Mouse (Mus musculus): ENCODE results near the gene Ctsz.

DNA sequence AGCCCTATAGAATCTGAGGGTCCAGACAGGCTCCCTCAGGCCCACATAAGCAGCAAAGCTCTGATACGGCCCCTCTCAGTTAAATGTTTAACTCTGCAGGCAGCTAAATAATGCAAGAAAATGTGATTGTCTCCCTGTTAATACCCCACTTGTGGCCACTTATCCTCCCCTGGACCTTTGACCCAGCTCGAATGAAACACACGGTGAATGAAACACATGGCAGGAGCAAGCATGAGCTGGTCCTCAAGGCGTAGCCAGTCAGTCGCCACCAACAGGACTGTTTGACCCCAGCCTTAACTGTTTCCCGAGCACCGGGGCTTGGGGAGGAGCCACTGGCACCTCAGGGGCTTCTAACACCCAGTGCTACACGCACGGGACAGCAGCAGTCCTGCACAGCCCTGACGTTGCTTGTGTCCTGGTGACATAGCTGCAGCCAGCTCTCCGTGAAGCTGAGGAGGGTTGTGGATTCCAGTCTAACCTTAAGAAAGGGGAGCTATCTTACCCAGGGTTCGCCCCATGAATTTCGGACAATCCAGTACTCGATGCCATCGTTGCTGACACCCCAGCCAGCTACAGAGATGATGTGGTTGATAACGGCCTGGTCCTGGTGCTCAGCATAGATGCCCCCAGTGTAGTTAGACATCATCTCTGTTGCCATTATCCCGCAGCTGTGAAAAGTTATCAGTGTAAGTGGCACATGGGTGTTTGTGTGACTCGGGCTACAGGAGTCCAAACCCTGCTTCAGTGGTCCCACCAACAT, 10.6 kb downstream of the Ctsz start:
- TF ChIP-seq MXI1 (IDR thresholded peaks at IDR 0.05; ENCODE audit: low read depth, low read length): no peak
- TF ChIP-seq UBTF (IDR thresholded peaks at IDR 0.05; ENCODE audit: low read depth, low read length): no peak
- TF ChIP-seq RCOR1 (conservative IDR thresholded peaks at IDR 0.05; ENCODE audit: low read depth, low read length): no peak
- TF ChIP-seq CTCF (conservative IDR thresholded peaks at IDR 0.05 in 1 of 2, IDR thresholded peaks at IDR 0.05 in 1 of 2; ENCODE audit: low read depth in 2 of 2, low read length in 2 of 2): no peak
- no peak; the same call in 1 of the 2 replicates for TF ChIP-seq POLR2A (IDR thresholded peaks at IDR 0.05; ENCODE audit: low read depth, low read length)
- no peak for TF ChIP-seq ZMIZ1 (IDR thresholded peaks at IDR 0.05; ENCODE audit: low read depth, low read length)
- TF ChIP-seq JUND (conservative IDR thresholded peaks at IDR 0.05; ENCODE audit: low read depth, low read length): no peak
- TF ChIP-seq EP300 (IDR thresholded peaks at IDR 0.05; ENCODE audit: low read length): no peak
- no peak for TF ChIP-seq ZNF384 (IDR thresholded peaks at IDR 0.05; ENCODE audit: low read depth, low read length)
- no peak for TF ChIP-seq USF1 (IDR thresholded peaks at IDR 0.05; ENCODE audit: low read depth, low read length)

All from CH12.LX (cell line).